Mouse (Mus musculus) limb, embryonic 11.5 days (tissue): ENCODE measurements around the gene Rap1gds1. TPM values are rescaled to one million over a fixed set of nuclear protein-coding genes. Genes with fewer than 3 reads are reported as not detected.

Experiments
- ATAC-seq: fragments of 200-750 bp; cut with Nextera tagmentation; 2 replicates; pipeline ENCODE4 v1.8.0; 2017; ENCODE audit warnings: low read depth; ENCODE audit not compliant: insufficient number of reproducible peaks, low FRiP score, low TSS enrichment
- DNase-seq: peaks from one replicate; pipeline ENCODE4 v3.0.0-alpha.2; 2015; ENCODE audit warnings: low spot score
- H3K27ac ChIP-seq: fragments of 300-500 bp; sonication (generic); replicated peaks from 2 replicates; pipeline ENCODE4 v1.5.1; 2014; ENCODE audit warnings: low read depth, mild to moderate bottlenecking, low read length
- H3K27me3 ChIP-seq: fragments of 300-500 bp; sonication (generic); 2 replicates; pipeline ENCODE4 v1.6.1; 2014; ENCODE audit warnings: mild to moderate bottlenecking, low read length, mixed read lengths; ENCODE audit not compliant: control insufficient read depth, insufficient read depth
- H3K36me3 ChIP-seq: fragments of 300-500 bp; sonication (generic); 2 replicates; pipeline ENCODE4 v1.6.1; 2014; ENCODE audit warnings: mild to moderate bottlenecking, low read length, moderate library complexity, mixed read lengths; ENCODE audit not compliant: control insufficient read depth, insufficient read depth
- H3K4me1 ChIP-seq: fragments of 300-500 bp; sonication (generic); 2 replicates; pipeline ENCODE4 v1.6.1; 2014; ENCODE audit warnings: low read length, mixed read lengths; ENCODE audit not compliant: control insufficient read depth, insufficient read depth
- H3K4me2 ChIP-seq: fragments of 300-500 bp; sonication (generic); 2 replicates; pipeline ENCODE4 v1.6.1; 2014; ENCODE audit warnings: low read depth, mild to moderate bottlenecking, moderate library complexity; ENCODE audit not compliant: severe bottlenecking
- H3K4me3 ChIP-seq: fragments of 300-500 bp; sonication (generic); 2 replicates; pipeline ENCODE4 v1.5.1; 2014; ENCODE audit warnings: low read depth, low read length
- H3K9ac ChIP-seq: fragments of 300-500 bp; sonication (generic); 2 replicates; pipeline ENCODE4 v1.6.1; 2014; ENCODE audit warnings: mild to moderate bottlenecking, low read length
- H3K9me3 ChIP-seq: fragments of 300-500 bp; sonication (generic); 2 replicates; pipeline ENCODE4 v1.6.1; 2016; ENCODE audit warnings: low read length; ENCODE audit not compliant: control insufficient read depth
- WGBS: fragments of 180-500 bp; shearing (Covaris S2); extraction: QIAGEN DNeasy Blood & Tissue Kit; methylation state at CpG from one replicate; pipeline ENCODE4 v1.1.7; 2014; 5-methylcytosine and 5-hydroxymethylcytosine counted together
- polyA plus RNA-seq: library from polyadenylated mRNA; unstranded; fragments of >200 nt; fragmentation: Nextera tagmentation; extraction: Ambion mirVana; gene quantifications from 2 replicates; pipeline ENCODE4 v1.2.1, GENCODE M21; 2014

Gene Rap1gds1
- polyA plus RNA-seq, 1 experiment from 2014 or later, result 53.5 TPM

DNA sequence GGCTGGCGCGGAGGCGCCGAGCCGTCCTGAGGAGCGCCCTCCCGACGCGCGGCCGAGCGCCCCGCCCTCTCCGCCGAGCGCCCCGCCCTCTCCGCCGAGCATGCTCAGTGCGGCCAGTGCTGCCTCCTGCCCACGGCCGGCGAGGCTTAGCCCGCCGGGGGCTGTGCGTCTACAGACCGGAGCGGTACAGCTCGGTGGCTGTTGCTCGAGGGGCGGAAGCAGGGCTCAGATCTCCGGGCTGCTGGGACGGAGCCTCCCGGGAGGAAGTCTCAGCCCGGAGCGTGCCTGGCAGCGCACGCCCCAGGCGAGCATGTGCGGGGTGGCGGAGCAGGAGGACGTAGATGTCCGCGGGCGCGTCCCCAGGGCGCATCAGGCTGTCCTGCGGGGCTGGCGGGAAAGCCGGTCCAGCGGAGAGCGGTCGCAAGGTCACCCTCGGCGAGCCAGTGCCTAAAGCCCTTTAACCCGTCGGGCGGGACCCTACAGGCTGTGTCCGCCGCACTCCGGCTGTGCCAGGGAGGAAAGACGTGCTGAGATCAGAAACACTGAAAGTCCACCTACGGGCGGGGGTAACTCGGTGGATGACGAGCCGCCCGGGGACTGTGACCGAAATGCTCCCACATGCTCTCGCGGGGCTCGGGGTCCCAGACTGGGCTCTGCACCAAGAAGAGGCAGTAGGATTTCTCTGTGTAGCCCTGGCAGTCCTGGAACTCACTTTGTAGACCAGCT, 495 bp upstream of the Rap1gds1 start:
- Histone ChIP-seq H3K27me3 (no peaks in the 10 kb centered on the region), H3K9ac (peak overlapping the region; percentile 72), H3K9me3 (no peaks in the 10 kb centered on the region), H3K36me3 (no peaks in the 10 kb centered on the region), H3K4me1 (no peaks in the 10 kb centered on the region), H3K27ac (peak overlapping the region; percentile 71), H3K4me3 (peak overlapping the region; percentile 83), H3K4me2 (peak overlapping the region; percentile 92)
- DNase-seq, result peak; percentile 93
- ATAC-seq, result peak; percentile 91
- under 1% methylated on average over 52 of the region's 72 CpGs for WGBS

DNA sequence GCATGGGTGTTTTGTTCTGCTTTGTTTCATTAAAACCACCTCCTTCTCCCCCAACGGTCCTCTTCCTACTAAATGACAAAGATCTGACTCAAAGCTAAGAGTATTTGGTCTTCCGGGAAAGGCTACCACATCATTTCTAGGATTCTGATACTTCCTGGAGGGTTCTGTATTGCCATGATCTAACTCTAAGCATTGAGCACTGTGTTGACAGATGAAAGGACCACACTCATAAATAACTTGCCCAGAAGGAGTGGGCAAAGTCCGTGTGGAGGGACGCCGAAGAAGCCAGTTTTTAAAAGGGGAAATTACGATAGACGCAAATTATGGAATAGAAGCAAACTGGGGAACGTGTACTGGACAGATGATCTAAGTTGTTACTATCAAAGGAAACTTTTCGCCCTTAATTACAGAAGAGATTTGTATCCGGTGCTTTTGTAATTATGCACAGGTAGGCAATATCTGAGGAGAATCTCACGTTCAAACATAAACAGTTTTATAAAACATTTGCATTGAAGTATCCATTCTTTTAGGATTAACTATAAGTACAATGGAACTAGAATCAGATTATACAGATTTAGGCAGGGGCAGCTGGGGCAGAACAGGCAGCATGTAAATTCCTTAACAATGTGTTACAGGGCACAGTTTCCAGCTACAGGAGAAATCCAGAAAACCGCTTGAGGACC, 1.1 kb downstream of the Rap1gds1 start:
- Histone ChIP-seq H3K4me1 (no peaks in the 10 kb centered on the region), H3K27me3 (no peaks in the 10 kb centered on the region), H3K27ac (peak overlapping the region; percentile 95), H3K4me2 (peak overlapping the region; percentile 92), H3K4me3 (peak overlapping the region; percentile 83), H3K9ac (peak overlapping the region; percentile 89), H3K36me3 (no peaks in the 10 kb centered on the region), H3K9me3 (no peaks in the 10 kb centered on the region)
- DNase-seq (no peak), ATAC-seq (no peak)
- 4% methylated on average over 12 of the region's 12 CpGs for WGBS

DNA sequence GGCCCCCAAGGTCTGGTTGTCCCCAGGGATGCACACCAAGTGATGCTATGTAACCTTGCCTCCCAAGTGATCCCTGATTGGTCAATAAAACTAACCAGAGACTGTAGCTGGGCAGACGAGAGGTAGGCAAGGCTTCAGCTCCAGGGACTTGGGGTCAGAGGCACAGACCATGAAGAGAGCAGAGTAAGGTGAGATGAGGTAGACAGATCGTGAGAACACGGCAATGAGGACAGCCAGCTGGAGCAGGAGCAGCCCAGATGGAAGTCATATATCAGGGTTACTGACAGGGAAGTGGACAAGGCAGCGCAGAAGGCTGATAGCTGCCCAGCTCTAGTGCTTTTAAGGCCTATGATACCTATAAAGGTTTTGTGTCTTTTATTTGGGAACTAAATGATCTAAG, 5.5 kb downstream of the Rap1gds1 start:
- ATAC-seq, result no peak
- 14% methylated on average over 4 of the region's 4 CpGs for WGBS

DNA sequence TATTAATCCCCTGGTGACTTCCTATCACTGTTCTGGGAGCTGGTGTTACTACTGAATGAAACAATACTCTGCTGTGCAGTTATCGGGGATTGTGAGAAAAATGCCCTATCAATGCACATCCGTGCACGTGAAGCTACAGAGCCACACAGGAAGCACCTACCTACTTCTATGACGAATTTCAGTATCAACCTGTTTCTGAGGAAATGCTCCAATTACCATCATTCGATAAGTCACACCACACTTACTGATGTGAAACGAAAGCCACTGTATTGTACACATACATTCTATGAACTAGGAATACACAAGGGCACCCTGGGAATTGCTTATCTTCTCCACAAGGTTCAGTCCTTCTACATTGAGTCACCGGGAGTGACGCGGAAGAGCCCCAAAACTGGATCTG, 10.9 kb downstream of the Rap1gds1 start:
- DNase-seq (no peak), ATAC-seq (no peak)
- H3K4me2 ChIP-seq, result no peak overlapping the region
- H3K36me3 ChIP-seq, result no peaks in the 10 kb centered on the region
- no peaks in the 10 kb centered on the region for H3K9me3 ChIP-seq
- H3K27me3 ChIP-seq, result no peaks in the 10 kb centered on the region
- H3K4me1 ChIP-seq, result no peaks in the 10 kb centered on the region
- no peak overlapping the region for H3K9ac ChIP-seq
- no peak overlapping the region for H3K4me3 ChIP-seq
- no peak overlapping the region for H3K27ac ChIP-seq
- WGBS, result 96% methylated on average over 9 of the region's 9 CpGs

More for the DNA sequence above, 5.5 kb downstream of the Rap1gds1 start:
- no peak overlapping the region for H3K4me3 ChIP-seq
- no peak overlapping the region for H3K4me2 ChIP-seq
- no peaks in the 10 kb centered on the region for H3K27me3 ChIP-seq
- no peak overlapping the region for H3K27ac ChIP-seq
- no peaks in the 10 kb centered on the region for H3K9me3 ChIP-seq
- no peak for DNase-seq
- H3K4me1 ChIP-seq, result no peaks in the 10 kb centered on the region
- no peaks in the 10 kb centered on the region for H3K36me3 ChIP-seq
- no peak overlapping the region for H3K9ac ChIP-seq

DNA sequence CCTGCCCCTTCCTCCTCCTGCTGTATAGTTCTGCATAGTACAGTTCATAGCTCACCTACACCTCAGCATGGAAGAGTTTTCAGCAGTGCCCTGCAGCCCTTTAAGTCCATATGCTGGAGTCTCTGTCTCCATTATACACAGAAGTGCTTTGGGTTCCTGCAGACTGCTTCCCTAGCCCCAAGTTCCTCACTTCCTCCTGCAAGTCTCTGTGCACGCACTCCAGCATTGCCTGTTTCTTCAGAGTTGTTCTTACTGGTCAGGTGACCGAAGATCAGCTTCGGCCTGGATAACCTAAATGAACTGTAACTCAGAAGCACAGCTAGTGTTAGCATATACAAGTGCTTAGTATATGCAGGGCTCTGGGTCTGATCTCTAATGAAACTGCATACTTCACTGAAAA, 12.9 kb downstream of the Rap1gds1 start:
- no peak overlapping the region for H3K4me2 ChIP-seq
- no peak overlapping the region for H3K27ac ChIP-seq
- H3K9ac ChIP-seq, result no peak overlapping the region
- no peaks in the 10 kb centered on the region for H3K36me3 ChIP-seq
- no peaks in the 10 kb centered on the region for H3K27me3 ChIP-seq
- no peak for ATAC-seq
- 89% methylated on average over 3 of the region's 3 CpGs for WGBS
- no peaks in the 10 kb centered on the region for H3K9me3 ChIP-seq
- H3K4me1 ChIP-seq, result no peaks in the 10 kb centered on the region
- no peak overlapping the region for H3K4me3 ChIP-seq
- no peak for DNase-seq

DNA sequence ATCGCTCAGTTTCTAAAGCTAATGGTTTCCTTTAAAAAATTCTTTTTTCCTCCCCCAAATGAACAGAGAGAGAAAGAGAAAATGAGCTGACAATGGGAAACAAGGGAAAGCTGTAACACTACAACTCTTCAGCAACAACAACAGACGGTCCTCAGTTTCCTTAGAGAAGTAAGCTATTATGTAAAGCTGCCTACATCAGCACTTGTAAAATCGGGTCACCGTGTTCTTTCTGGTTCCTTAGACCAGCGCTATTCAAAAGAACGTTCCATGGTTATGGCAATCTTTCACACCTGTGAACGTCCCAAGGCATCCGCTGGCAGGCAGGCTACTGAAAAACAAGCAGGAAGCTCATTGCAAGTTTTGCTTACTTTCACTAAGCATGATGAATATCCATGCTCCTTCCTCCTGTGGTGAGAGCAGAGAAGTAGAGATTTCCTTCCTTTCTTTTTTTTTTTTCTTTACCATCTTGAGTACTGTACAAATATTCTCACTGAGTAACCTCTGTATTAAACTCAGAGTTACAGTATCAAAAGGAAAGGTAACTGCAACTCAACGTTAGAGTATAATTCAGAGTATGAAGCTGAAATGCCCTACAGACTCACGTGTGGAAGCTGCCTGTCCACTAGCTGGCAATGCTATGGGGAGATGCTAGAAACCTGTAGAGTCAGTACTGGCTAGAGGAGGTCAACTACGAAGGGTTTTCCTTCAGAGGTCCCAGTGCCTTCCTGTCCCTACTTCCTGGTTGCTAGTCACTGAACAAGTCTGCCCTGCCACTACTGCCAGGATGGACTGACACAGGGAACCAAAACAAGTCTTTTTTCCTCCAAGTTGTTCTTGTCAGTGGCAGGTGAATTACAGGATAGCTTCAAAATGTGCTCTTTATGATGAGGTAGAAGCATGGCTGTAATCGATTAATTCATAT, 26.0 kb downstream of the Rap1gds1 start:
- no peak overlapping the region for H3K4me3 ChIP-seq
- H3K4me1 ChIP-seq, result no peaks in the 10 kb centered on the region
- no peak overlapping the region for H3K9ac ChIP-seq
- H3K27ac ChIP-seq, result no peak overlapping the region
- DNase-seq (no peak), ATAC-seq (no peak)
- H3K27me3 ChIP-seq, result no peaks in the 10 kb centered on the region
- no peaks in the 10 kb centered on the region for H3K36me3 ChIP-seq
- H3K4me2 ChIP-seq, result no peak overlapping the region
- H3K9me3 ChIP-seq, result no peaks in the 10 kb centered on the region
- 92% methylated on average over 12 of the region's 12 CpGs for WGBS

DNA sequence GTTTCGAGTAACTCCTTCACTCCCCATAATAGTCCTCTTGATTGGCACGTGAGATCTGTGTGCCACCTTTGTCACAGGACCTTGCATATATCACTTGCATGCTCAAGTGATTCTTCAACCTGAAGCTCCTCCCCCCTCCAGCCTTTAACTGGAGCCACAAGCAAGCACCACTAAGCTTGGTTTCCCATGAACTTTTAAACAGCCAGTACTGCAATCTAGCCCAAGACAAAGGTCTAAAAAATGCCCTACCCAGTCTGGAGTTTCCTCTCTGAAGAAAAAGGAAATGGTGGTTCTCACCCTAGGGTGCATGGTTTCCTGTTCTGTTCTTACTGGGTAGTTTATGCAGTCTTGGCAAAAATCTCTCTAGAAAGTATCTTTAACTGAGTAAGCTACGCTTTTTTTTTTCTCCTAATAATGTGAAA, 32.6 kb downstream of the Rap1gds1 start:
- 89% methylated on average over 3 of the region's 3 CpGs for WGBS
- no peak for ATAC-seq
- DNase-seq, result no peak

DNA sequence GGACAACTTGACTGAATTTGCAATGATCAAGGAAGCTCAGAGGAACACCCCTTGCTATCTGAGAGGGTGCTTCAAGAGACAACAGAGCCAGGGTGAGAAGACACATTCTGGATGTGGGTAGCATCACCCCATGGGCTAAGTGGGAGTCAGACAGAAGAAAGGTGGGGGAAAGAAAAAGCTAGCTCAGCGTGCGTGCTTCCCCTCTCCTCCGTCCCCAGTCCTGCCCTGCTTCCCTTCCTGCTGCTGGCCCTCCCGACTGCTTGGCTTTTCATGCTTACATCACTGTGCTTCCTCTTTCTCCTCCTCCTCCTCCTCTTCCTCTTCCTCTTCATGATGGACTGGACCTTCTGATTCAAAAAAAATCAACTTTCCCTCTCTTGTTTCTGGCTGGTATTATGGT, 33.1 kb downstream of the Rap1gds1 start:
- no peaks in the 10 kb centered on the region for H3K9me3 ChIP-seq
- H3K4me2 ChIP-seq, result no peak overlapping the region
- H3K4me1 ChIP-seq, result no peaks in the 10 kb centered on the region
- no peak overlapping the region for H3K4me3 ChIP-seq
- no peak overlapping the region for H3K27ac ChIP-seq
- no peaks in the 10 kb centered on the region for H3K36me3 ChIP-seq
- no peak for DNase-seq
- 79% methylated on average over 4 of the region's 4 CpGs for WGBS
- ATAC-seq, result no peak
- H3K9ac ChIP-seq, result no peak overlapping the region
- H3K27me3 ChIP-seq, result no peaks in the 10 kb centered on the region

More for the DNA sequence above, 32.6 kb downstream of the Rap1gds1 start:
- Histone ChIP-seq H3K4me1 (no peaks in the 10 kb centered on the region), H3K4me2 (no peak overlapping the region), H3K27me3 (no peaks in the 10 kb centered on the region), H3K27ac (no peak overlapping the region), H3K9me3 (no peaks in the 10 kb centered on the region), H3K4me3 (no peak overlapping the region), H3K9ac (no peak overlapping the region), H3K36me3 (no peaks in the 10 kb centered on the region)
